Mouse (Mus musculus): ENCODE results near the gene Zfp423. TPM values are rescaled to one million over a fixed set of nuclear protein-coding genes. Genes with fewer than 3 reads are reported as not detected.

Gene Zfp423
- polyA plus RNA-seq, 1 experiment from 2014 or later: 41.7 TPM

DNA sequence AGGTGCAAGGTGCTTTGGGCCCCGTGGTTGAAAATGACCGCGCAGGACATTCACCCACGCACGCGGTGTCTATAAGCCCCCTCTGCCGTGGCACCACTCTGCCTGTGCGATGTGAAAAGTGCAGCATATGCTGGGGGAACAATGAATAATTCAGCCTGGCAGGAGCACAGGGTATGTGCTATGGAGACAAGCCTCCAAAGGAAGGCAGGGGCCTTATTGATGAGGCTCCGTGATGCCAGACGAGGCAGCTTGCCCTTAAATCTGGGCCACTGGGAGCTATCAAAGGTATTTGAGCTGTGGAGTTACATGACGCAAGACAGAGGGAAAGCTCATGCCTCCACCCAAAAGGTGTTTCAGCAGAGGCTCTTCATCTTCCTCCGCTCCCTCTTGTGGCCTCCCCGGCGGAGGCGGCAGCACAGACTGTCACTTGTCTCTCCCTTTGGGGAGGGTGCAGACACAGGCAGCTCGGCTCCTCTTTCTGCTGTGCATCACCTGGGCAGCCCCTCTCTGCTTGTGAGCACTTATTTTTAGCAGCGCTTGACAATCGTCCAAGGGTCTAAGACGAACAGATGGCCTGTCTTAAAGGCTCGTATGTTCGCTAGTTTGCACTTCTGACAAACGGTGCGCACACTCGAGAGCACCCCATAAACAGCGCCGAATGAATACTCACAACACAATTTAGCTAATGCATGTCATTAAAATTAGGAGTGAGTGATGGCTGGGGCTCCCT is 291.3 kb downstream of the Zfp423 start:
- Histone ChIP-seq H3K4me3 (replicated peaks) (no peak overlapping the region), H3K27ac (peak overlapping the region; percentile 63), H3K36me3 (0 out of 2 replicates have a peak, but pooled peaks cover 3% of the 10 kb centered on the region), H3K27me3 (0 out of 2 replicates have a peak, but pooled peaks cover 6% of the 10 kb centered on the region), H3K9me3 (no peaks in the 10 kb centered on the region), H3K4me1 (replicated peaks) (peaks cover 49% of the 10 kb centered on the region), H3K4me2 (replicated peaks) (no peak overlapping the region), H3K9ac (replicated peaks) (no peak overlapping the region; the same call in 1 of the 2 replicates)
- ATAC-seq: no peak
- 71% methylated on average over 26 of the region's 26 CpGs for WGBS

DNA sequence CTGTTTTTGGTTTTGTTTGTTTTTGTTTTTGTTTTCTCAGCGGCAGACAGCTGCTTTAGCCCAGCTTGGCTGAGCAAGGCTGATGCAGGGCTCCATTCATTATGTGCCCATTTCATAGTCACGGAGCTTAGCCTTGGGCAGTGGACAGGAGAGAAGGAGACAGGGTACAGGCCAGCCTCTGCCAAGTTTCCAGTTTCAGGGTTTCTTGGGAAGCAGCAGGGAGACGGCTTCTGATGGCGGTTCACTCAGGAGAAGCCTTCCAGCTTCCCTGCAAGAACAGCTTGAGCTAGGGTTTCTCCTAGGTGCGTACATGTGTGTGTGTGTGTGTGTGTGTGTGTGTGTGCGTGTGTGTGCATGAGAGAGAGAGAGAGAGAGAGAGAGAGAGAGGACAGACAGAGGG is 292.1 kb downstream of the Zfp423 start:
- Histone ChIP-seq H3K27ac (peak overlapping the region; percentile 63), H3K27me3 (0 out of 2 replicates have a peak, but pooled peaks cover 6% of the 10 kb centered on the region), H3K4me3 (replicated peaks) (no peak overlapping the region), H3K36me3 (0 out of 2 replicates have a peak, but pooled peaks cover 3% of the 10 kb centered on the region), H3K4me1 (replicated peaks) (peaks cover 55% of the 10 kb centered on the region), H3K4me2 (replicated peaks) (no peak overlapping the region), H3K9me3 (no peaks in the 10 kb centered on the region), H3K9ac (replicated peaks) (no peak overlapping the region)
- WGBS: 88% methylated on average over 5 of the region's 6 CpGs
- ATAC-seq: no peak

DNA sequence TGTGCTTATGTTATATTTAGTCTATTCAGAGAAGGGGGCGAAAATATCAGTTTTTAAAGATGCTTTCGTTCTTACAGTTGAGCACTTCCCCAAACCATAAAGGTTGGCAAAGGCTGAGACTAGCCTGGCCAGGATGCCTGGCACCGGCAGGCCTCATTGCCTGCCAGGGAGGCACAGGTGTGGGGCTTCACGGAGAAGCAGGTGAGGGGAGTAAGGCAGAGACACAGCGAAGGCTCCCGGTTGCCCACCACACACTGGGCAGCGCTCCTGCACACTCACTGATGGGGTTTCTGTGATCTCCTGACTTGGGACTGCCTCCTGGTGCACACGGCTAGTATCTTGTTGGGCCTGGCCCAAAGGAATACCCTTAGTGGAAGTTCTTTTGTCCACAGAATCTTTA is 294.1 kb downstream of the Zfp423 start:
- Histone ChIP-seq H3K4me3 (replicated peaks) (no peak overlapping the region), H3K4me2 (replicated peaks) (no peak overlapping the region), H3K4me1 (replicated peaks) (peaks cover 61% of the 10 kb centered on the region), H3K9me3 (no peaks in the 10 kb centered on the region), H3K27ac (no peak overlapping the region), H3K27me3 (peaks cover 11% of the 10 kb centered on the region; the same call in 1 of the 2 replicates), H3K9ac (replicated peaks) (no peak overlapping the region), H3K36me3 (0 out of 2 replicates have a peak, but pooled peaks cover 2% of the 10 kb centered on the region)
- no peak for ATAC-seq
- 91% methylated on average over 8 of the region's 8 CpGs for WGBS

DNA sequence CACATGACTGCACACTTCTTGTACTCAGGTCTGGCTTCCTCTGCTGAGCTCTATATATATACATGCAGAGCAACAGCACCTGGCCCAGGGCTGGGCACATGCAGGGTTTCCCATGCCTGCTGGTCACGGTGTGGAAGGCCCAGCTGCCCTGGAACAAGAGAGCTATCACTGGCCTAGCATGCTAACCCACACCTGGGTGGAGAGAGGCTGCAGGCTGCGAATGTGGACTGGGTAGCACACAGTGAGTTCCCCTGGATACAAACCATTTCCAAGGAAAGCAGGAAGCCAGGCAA is 295.2 kb downstream of the Zfp423 start:
- no peaks in the 10 kb centered on the region for H3K9me3 ChIP-seq
- no peak overlapping the region for H3K9ac ChIP-seq (replicated peaks)
- ATAC-seq: no peak
- H3K27me3 ChIP-seq: peaks cover 11% of the 10 kb centered on the region; the same call in 1 of the 2 replicates
- no peak overlapping the region for H3K4me2 ChIP-seq (replicated peaks)
- H3K27ac ChIP-seq: peak overlapping the region; percentile 89
- WGBS: 90% methylated on average over 2 of the region's 2 CpGs
- no peak overlapping the region for H3K4me3 ChIP-seq (replicated peaks)
- no peaks in the 10 kb centered on the region for H3K36me3 ChIP-seq
- H3K4me1 ChIP-seq (replicated peaks): peaks cover 71% of the 10 kb centered on the region

DNA sequence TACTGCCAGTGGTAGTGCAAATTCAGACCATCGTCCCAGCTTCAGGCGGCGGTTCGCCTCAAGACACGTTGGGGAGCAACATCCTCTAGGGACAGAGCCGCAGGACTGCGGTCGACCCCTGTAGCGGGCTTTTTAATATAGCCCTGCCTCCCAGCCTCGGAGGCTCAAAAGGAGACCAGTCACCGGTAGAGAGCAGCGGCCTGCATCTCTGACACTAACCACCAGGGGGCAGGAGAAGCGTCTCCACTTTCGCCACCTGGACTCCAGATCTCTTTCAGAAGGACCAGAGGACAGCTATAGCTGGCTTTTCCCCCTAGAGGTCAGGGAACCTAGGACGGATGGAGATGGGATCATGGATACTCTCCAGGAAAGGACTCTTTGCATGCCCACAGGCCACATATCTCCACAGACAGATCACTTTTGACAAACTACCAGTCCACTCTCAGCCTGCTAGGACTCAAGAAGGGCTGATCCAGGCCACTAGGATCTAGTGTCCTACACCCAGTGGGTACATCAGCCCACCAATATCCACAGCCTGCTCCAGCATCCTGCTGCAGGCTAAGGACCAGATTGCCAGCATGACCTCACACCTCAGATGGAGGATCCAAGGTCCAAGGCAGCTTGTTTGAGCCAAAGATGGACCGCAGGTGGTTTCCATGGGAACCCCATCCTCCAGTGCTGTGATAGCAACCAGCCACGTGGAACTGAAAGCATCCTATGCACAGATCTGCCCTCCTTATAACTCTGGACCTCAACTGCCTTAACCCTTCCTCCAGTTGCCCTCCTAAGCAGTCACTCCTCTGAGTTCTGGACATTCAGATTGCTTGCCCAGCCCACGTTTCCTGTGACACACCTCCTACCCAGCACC is 295.8 kb downstream of the Zfp423 start:
- H3K4me1 ChIP-seq (replicated peaks): peaks cover 68% of the 10 kb centered on the region
- H3K27ac ChIP-seq: peak overlapping the region; percentile 89

DNA sequence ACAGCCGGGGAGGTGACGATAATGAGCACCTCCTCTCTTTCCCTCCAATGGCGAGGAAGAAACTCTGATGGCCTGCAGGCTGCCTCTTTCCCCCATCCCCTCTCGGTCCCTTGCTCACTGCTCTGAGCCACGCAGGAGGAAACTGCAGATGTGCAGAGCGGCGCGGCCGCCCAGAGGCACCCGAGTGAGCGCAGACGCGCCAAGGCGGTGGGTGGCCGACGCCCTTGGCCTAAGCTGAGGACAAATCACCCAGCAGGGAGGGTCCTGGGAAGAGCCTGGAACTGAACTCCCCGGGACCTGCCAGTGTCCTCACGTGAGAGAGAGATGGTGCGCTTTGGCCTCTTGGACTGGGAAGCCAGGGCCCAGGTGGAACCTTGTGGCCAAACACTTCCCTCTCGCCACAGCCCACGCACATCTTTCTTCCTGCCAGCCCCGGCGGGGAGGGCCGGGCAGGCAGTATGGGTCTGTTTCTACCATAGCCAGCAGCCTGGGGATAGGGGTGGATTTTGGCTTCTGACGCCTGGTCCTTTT is 296.5 kb downstream of the Zfp423 start:
- Histone ChIP-seq H3K27ac (peak overlapping the region; percentile 89), H3K4me2 (replicated peaks) (peak overlapping the region; percentile 53), H3K9me3 (no peaks in the 10 kb centered on the region), H3K36me3 (no peaks in the 10 kb centered on the region), H3K4me1 (replicated peaks) (peaks cover 61% of the 10 kb centered on the region), H3K27me3 (peaks cover 11% of the 10 kb centered on the region; the same call in 1 of the 2 replicates), H3K4me3 (replicated peaks) (peak overlapping the region; percentile 24), H3K9ac (replicated peaks) (peak overlapping the region; percentile 60)
- peak; percentile 49 for ATAC-seq
- 3% methylated on average over 25 of the region's 25 CpGs for WGBS

More for the DNA sequence above, 295.8 kb downstream of the Zfp423 start:
- ATAC-seq: peak; percentile 18; the same call in 1 of the 2 replicates
- Histone ChIP-seq H3K9ac (replicated peaks) (peak overlapping the region; percentile 60), H3K9me3 (no peaks in the 10 kb centered on the region), H3K4me2 (replicated peaks) (peak overlapping the region; percentile 53), H3K36me3 (no peaks in the 10 kb centered on the region), H3K27me3 (peaks cover 11% of the 10 kb centered on the region; the same call in 1 of the 2 replicates), H3K4me3 (replicated peaks) (peak overlapping the region; percentile 24)
- 12% methylated on average over 18 of the region's 18 CpGs for WGBS

DNA sequence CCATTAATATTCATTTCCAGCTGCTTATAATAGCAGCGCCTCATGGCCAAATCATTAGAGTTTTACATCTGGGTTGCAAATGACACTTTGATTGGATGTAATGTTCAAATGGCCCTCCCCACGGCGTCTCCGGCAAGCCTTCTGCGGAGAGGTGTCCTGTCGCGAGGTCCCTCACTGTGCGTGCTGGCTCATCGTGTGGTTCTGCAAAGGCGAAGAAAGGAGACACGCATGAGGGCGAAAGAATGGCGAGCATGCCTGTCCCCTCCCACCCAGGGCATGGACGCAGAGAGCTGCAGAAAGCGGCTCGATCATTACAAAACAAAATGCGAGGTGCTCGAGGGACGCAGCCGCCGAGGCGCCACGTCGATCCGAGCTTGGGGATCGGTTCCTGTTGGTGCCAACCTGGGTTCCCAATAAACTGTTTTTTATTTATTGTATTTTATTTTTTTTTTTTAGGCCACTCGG is 297.1 kb downstream of the Zfp423 start:
- WGBS: 4% methylated on average over 27 of the region's 27 CpGs

DNA sequence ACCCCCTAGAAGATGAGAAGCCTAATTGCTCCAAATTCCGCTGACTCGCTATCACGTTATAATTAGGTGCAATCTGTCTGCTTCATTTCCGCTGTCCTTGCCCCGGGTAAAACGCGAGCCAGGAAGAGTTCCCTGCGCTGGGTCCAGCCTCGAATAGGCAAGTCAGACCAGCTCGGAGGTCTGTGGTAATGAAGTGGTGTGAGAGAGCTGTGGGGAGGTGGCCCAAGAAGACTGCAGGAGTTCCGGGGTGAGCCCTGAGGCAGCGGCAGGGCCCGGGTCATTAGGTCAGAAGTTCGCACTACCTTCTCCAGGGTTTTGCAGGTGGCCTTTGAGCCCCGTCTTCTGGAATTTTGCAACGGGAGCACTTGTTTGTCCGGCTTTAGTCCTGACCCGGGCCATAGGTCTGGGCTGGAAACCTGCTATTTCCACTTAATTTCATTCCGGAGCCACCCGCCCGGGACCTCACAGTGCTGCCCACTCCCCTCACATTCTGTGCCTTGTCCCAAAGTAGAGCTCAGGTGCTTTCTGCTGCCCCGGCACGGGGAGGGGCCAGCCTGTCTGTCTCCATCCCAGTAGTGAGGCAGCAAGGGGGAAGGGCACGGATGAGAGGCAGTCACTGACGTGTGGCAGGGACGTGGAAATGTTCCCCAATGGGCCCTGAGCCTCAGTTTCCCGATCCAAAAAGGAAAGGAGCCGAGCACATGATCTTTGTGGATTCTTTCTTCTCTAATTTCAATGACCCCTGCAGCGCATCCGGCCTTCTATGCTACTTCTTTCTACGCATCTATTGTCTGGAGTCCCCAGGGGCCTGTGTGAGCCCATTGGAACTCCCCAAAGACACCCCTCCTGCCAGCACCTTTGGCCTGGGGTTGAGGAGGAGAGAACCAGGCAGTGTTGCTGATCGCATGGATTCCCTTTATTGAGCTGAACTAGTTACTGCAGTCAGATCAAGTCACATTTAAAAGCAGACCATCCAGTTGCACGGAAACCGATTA is 298.2 kb downstream of the Zfp423 start:
- Histone ChIP-seq H3K27me3 (peaks cover 11% of the 10 kb centered on the region; the same call in 1 of the 2 replicates), H3K4me3 (replicated peaks) (no peak overlapping the region)

More for the DNA sequence above, 297.1 kb downstream of the Zfp423 start:
- peak overlapping the region; percentile 53 for H3K4me2 ChIP-seq (replicated peaks)
- no peaks in the 10 kb centered on the region for H3K9me3 ChIP-seq
- H3K36me3 ChIP-seq: no peaks in the 10 kb centered on the region
- no peak for ATAC-seq
- peak overlapping the region; percentile 60 for H3K9ac ChIP-seq (replicated peaks)
- peak overlapping the region; percentile 89 for H3K27ac ChIP-seq
- peaks cover 57% of the 10 kb centered on the region for H3K4me1 ChIP-seq (replicated peaks)
- H3K4me3 ChIP-seq (replicated peaks): peak overlapping the region; percentile 24
- H3K27me3 ChIP-seq: peaks cover 11% of the 10 kb centered on the region; the same call in 1 of the 2 replicates

DNA sequence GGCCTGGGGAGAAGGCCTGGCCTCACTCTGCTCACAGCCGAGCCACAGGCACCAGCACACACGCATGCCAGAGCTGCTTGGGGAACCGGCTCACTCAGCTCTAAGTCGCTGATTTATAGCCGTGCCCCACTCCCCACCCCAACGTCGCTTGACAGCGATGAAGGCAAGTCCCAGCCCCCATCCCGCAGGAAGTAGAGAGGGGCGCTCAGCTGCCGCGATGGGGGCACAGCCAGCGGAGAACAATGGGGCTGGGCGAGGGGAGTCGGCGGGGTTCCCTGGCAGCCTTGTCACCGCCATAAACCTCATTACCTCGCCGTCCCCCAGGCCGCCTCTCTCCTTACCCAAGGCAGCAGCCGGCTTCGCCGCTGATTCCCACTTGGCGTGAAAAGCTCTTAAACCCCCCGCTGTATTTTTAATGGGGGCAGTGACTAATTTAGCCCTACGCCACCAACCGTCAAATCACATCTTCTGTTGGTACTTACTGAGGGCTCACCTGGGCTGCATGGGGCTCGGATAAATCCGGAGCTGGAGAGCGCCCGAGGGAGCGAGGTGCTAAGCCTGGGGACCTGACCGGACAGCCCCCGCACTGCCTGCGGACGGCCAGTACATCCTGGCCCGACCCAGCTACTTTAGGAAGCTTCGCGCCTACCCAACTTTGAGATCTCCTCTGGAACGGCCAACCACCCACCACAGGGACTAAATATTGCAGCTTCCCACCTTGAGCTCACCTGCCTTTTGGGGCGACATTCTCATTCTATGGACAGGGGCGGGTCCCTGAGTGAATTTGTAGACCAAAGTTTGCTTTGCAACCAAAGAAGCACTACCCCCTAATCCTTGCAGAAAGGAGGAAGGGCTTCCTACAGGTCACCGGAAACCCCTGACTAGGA is 299.1 kb downstream of the Zfp423 start:
- Histone ChIP-seq H3K9ac (replicated peaks) (peak overlapping the region; percentile 50), H3K4me3 (replicated peaks) (peak overlapping the region; percentile 20; the same call in 1 of the 2 replicates), H3K36me3 (no peaks in the 10 kb centered on the region), H3K4me2 (replicated peaks) (peak overlapping the region; percentile 56), H3K27ac (peak overlapping the region; percentile 81), H3K27me3 (peaks cover 11% of the 10 kb centered on the region; the same call in 1 of the 2 replicates), H3K4me1 (replicated peaks) (peaks cover 65% of the 10 kb centered on the region), H3K9me3 (no peaks in the 10 kb centered on the region)
- 2% methylated on average over 43 of the region's 43 CpGs for WGBS
- ATAC-seq: peak; percentile 46

More for the DNA sequence above, 298.2 kb downstream of the Zfp423 start:
- Histone ChIP-seq H3K27ac (peak overlapping the region; percentile 81), H3K4me2 (replicated peaks) (peak overlapping the region; percentile 56), H3K36me3 (no peaks in the 10 kb centered on the region), H3K9ac (replicated peaks) (0 out of 2 replicates have a peak overlapping the region, but pooled peaks have one; percentile 46), H3K4me1 (replicated peaks) (peaks cover 65% of the 10 kb centered on the region), H3K9me3 (no peaks in the 10 kb centered on the region)
- 9% methylated on average over 34 of the region's 34 CpGs for WGBS
- no peak for ATAC-seq

DNA sequence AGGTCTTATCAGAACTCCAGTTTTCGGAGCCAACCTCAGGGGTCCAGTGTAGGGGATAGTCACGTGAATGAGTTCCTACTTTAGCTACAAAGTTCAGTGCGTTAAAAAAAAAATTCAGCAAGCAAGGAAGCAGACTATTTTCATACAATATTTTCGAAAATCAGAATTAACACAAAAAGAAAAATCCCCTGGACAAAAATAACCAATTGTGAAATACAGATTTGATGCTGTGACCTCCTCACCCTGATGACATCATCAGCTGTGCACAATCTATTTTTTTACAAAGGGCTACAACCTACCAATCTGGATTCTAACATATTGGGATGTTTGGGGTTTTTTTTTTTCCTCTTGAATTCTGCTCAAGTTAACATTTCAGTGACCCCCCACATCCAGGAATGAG is 301.9 kb downstream of the Zfp423 start:
- H3K9ac ChIP-seq (replicated peaks): no peak overlapping the region
- H3K36me3 ChIP-seq: no peaks in the 10 kb centered on the region
- peaks cover 5% of the 10 kb centered on the region; the same call in 1 of the 2 replicates for H3K27me3 ChIP-seq
- no peak overlapping the region for H3K4me2 ChIP-seq (replicated peaks)
- ATAC-seq: no peak
- WGBS: 81% methylated on average over 4 of the region's 4 CpGs
- H3K4me1 ChIP-seq (replicated peaks): peaks cover 46% of the 10 kb centered on the region
- no peak overlapping the region for H3K4me3 ChIP-seq (replicated peaks)
- H3K27ac ChIP-seq: no peak overlapping the region
- no peaks in the 10 kb centered on the region for H3K9me3 ChIP-seq
